Mouse (Mus musculus) C2C12 (cell line): Measurements from ENCODE around the gene Hps5. TPM values are rescaled to one million over a fixed set of nuclear protein-coding genes. Genes with fewer than 3 reads are reported as not detected.
"Not testable (repeated sequence)": the region's sequence is repeated elsewhere in the genome, so short reads cannot be mapped to it uniquely, and the experiment has no call there.

ENCODE experiments used
- H3K27me3 ChIP-seq: one replicate; pipeline ENCODE4 v1.6.1; 2011; ENCODE audit not compliant: control insufficient read depth, insufficient read depth, insufficient read length
- H3K36me3 ChIP-seq: one replicate; pipeline ENCODE4 v1.6.1; 2011; ENCODE audit not compliant: control insufficient read depth, insufficient read depth
- H3K4me3 ChIP-seq: one replicate; pipeline ENCODE4 v1.5.1; 2011; ENCODE audit warnings: mild to moderate bottlenecking, control low read depth; ENCODE audit not compliant: poor library complexity, insufficient read depth, severe bottlenecking
- H3K79me2 ChIP-seq: one replicate; pipeline ENCODE4 v1.6.1; 2011; ENCODE audit not compliant: control insufficient read depth, insufficient read depth
- H3K79me3 ChIP-seq: one replicate; pipeline ENCODE4 v1.6.1; 2011; ENCODE audit warnings: low read depth, control low read depth
- H3ac ChIP-seq: one replicate; pipeline ENCODE3; 2011; ENCODE audit warnings: low read depth; ENCODE audit not compliant: control insufficient read depth, insufficient read length
- CEBPB ChIP-seq: IDR thresholded peaks from one replicate; pipeline ENCODE4 v1.6.1; 2011; ENCODE audit warnings: low read depth, mild to moderate bottlenecking, control low read depth, moderate library complexity
- CTCF ChIP-seq: IDR thresholded peaks from one replicate; pipeline ENCODE4 v1.5.1; 2011; ENCODE audit not compliant: control insufficient read depth, insufficient read depth, insufficient read length
- FOSL1 ChIP-seq: IDR thresholded peaks from one replicate; pipeline ENCODE4 v1.8.0; 2011; ENCODE audit warnings: mild to moderate bottlenecking, low read length; ENCODE audit not compliant: poor library complexity, insufficient read depth, severe bottlenecking
- MAX ChIP-seq: IDR thresholded peaks from one replicate; pipeline ENCODE4 v1.6.1; 2011; ENCODE audit warnings: mild to moderate bottlenecking, control low read depth
- MYOD1 ChIP-seq: IDR thresholded peaks from one replicate; pipeline ENCODE4 v1.6.1; 2011; ENCODE audit warnings: low read depth; ENCODE audit not compliant: control insufficient read depth, insufficient read length
- MYOG ChIP-seq: IDR thresholded peaks from one replicate; pipeline ENCODE4 v1.6.1; 2011; ENCODE audit not compliant: control insufficient read depth, insufficient read length; ENCODE audit errors: extremely low read depth
- USF1 ChIP-seq: IDR thresholded peaks from one replicate; pipeline ENCODE4 v1.6.1; 2011; ENCODE audit warnings: low read depth, mild to moderate bottlenecking, control low read depth, moderate library complexity
- polyA plus RNA-seq: library from polyadenylated mRNA; unstranded; fragments of >200 nt; fragmentation: generic; extraction: Trizol; gene quantifications from one replicate; pipeline ENCODE4 v1.2.1, GENCODE M21; 2012; ENCODE audit warnings: missing spikeins

Hps5 gene
- polyA plus RNA-seq, 1 experiment: 8.3 TPM

GRCm38 (mm10) chr7:46830799-46831590 is 35.1 kb upstream of the Hps5 start:
- Histone ChIP-seq H3K4me3 (no peak overlapping the region), H3K27me3 (no peaks in the 10 kb centered on the region), H3K79me3 (no peaks in the 10 kb centered on the region), H3K36me3 (no peaks in the 10 kb centered on the region), H3ac (no peak overlapping the region), H3K79me2 (no peaks in the 10 kb centered on the region)
- TF ChIP-seq USF1 (no peak), MAX (no peak), FOSL1 (no peak), CTCF (no peak), MYOD1 (no peak), MYOG (no peak), CEBPB (no peak)

GRCm38 (mm10) chr7:46829911-46830310 is 34.0 kb upstream of the Hps5 start:
- Histone ChIP-seq H3ac (no peak overlapping the region), H3K36me3 (no peaks in the 10 kb centered on the region), H3K27me3 (no peaks in the 10 kb centered on the region), H3K79me2 (no peaks in the 10 kb centered on the region), H3K4me3 (no peak overlapping the region), H3K79me3 (no peaks in the 10 kb centered on the region)
- TF ChIP-seq MAX (no peak), USF1 (no peak), FOSL1 (no peak), CEBPB (no peak), CTCF (no peak), MYOD1 (no peak), MYOG (no peak)

GRCm38 (mm10) chr7:46827803-46828184 is 31.9 kb upstream of the Hps5 start:
- Histone ChIP-seq H3K4me3 (no peak overlapping the region), H3K27me3 (no peaks in the 10 kb centered on the region), H3K79me3 (no peaks in the 10 kb centered on the region), H3K36me3 (peaks cover 8% of the 10 kb centered on the region), H3ac (no peak overlapping the region), H3K79me2 (no peaks in the 10 kb centered on the region)
- no peak for TF ChIP-seq MAX
- TF ChIP-seq CTCF: no peak
- no peak for TF ChIP-seq MYOD1
- no peak for TF ChIP-seq FOSL1
- no peak for TF ChIP-seq MYOG
- no peak for TF ChIP-seq CEBPB
- TF ChIP-seq USF1: no peak

GRCm38 (mm10) chr7:46827046-46827802 is 31.4 kb upstream of the Hps5 start:
- H3K36me3 ChIP-seq: peaks cover 13% of the 10 kb centered on the region
- H3K4me3 ChIP-seq: no peak overlapping the region
- no peaks in the 10 kb centered on the region for H3K27me3 ChIP-seq
- H3K79me3 ChIP-seq: no peaks in the 10 kb centered on the region
- no peaks in the 10 kb centered on the region for H3K79me2 ChIP-seq
- no peak overlapping the region for H3ac ChIP-seq
- TF ChIP-seq CEBPB (no peak), CTCF (no peak), MYOG (no peak), MAX (no peak), USF1 (no peak), MYOD1 (no peak), FOSL1 (no peak)

GRCm38 (mm10) chr7:46820876-46821632 is 25.2 kb upstream of the Hps5 start:
- not testable (repeated sequence) for H3K79me3 ChIP-seq, H3K27me3 ChIP-seq, H3ac ChIP-seq, H3K79me2 ChIP-seq, H3K4me3 ChIP-seq
- H3K36me3 ChIP-seq: peaks cover 66% of the 10 kb centered on the region
